Mouse (Mus musculus) forebrain, embryonic 16.5 days (tissue): ENCODE measurements around the gene Stam2. TPM values are rescaled to one million over a fixed set of nuclear protein-coding genes. Genes with fewer than 3 reads are reported as not detected.

Source experiments
- ATAC-seq: fragments of 200-750 bp; cut with Nextera tagmentation; 2 replicates; pipeline ENCODE4 v1.8.0; 2017; ENCODE audit warnings: mild to moderate bottlenecking, moderate library complexity
- H3K27ac ChIP-seq: fragments of 300-500 bp; sonication (generic); 2 replicates; pipeline ENCODE4 v1.5.1; 2014; ENCODE audit warnings: low read length, control low read depth
- H3K27me3 ChIP-seq: fragments of 300-500 bp; sonication (generic); replicated peaks from 2 replicates; pipeline ENCODE4 v1.6.1; 2014; ENCODE audit warnings: low read length; ENCODE audit not compliant: control insufficient read depth, insufficient read depth
- H3K36me3 ChIP-seq: fragments of 300-500 bp; sonication (generic); 2 replicates; pipeline ENCODE4 v1.6.1; 2014; ENCODE audit not compliant: control insufficient read depth, insufficient read depth
- H3K4me1 ChIP-seq: fragments of 300-500 bp; sonication (generic); replicated peaks from 2 replicates; pipeline ENCODE4 v1.6.1; 2014; ENCODE audit warnings: low read length; ENCODE audit not compliant: control insufficient read depth, insufficient read depth
- H3K4me2 ChIP-seq: fragments of 300-500 bp; sonication (generic); 2 replicates; pipeline ENCODE4 v1.6.1; 2014; ENCODE audit warnings: mild to moderate bottlenecking, low read length, control low read depth
- H3K4me3 ChIP-seq: fragments of 300-500 bp; sonication (generic); replicated peaks from 2 replicates; pipeline ENCODE4 v1.5.1; 2014; ENCODE audit warnings: mild to moderate bottlenecking, low read length, control low read depth
- H3K9ac ChIP-seq: fragments of 300-500 bp; sonication (generic); replicated peaks from 2 replicates; pipeline ENCODE4 v1.6.1; 2014; ENCODE audit warnings: low read depth, low read length, control low read depth
- H3K9me3 ChIP-seq: fragments of 300-500 bp; sonication (generic); 2 replicates; pipeline ENCODE4 v1.6.1; 2016; ENCODE audit warnings: low read length; ENCODE audit not compliant: control insufficient read depth
- WGBS: fragments of 180-500 bp; shearing (Covaris S2); extraction: QIAGEN DNeasy Blood & Tissue Kit; methylation state at CpG from one replicate; pipeline ENCODE4 v1.1.7; 2014; 5-methylcytosine and 5-hydroxymethylcytosine counted together
- polyA plus RNA-seq: library from polyadenylated mRNA; unstranded; fragments of >200 nt; fragmentation: Nextera tagmentation; extraction: Ambion mirVana; gene quantifications from 2 replicates; pipeline ENCODE4 v1.2.1, GENCODE M21; 2015

Stam2 gene
- polyA plus RNA-seq, 1 experiment from 2014 or later: 49.8 TPM

DNA sequence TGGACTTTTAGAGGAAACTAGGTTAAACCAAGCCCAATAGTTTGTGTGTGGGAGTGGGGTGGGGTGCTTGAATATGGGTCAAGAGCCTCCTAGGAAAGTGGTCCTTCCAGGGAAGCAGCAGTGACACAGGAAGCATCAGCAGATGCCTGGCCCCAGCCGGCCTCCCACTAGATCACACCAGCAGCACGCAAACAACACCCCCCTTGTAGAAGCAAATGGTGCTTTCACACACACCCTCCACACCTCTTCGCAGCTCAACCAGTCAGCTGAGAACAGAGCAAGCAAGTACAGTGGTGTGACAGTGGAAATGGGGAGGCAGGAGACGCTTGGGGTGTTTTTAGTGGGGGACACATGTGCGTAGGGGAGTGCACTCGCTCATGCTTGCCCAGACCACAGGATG, 98.4 kb downstream of the Stam2 start:
- H3K27me3 ChIP-seq: no peaks in the 10 kb centered on the region
- H3K4me1 ChIP-seq: peaks cover 5% of the 10 kb centered on the region
- H3K9ac ChIP-seq: no peak overlapping the region
- no peak overlapping the region for H3K4me2 ChIP-seq
- 88% methylated on average over 6 of the region's 6 CpGs for WGBS
- H3K9me3 ChIP-seq: no peaks in the 10 kb centered on the region
- H3K4me3 ChIP-seq: no peak overlapping the region
- H3K27ac ChIP-seq: no peak overlapping the region
- H3K36me3 ChIP-seq: no peaks in the 10 kb centered on the region
- no peak for ATAC-seq

Other genes starting within 250 kb of the Stam2 start
- gene Cacnb4, start 65.5 kb downstream of the Stam2 start, polyA plus RNA-seq: 14.1 and 14.7 TPM in 2 replicates
- gene Fmnl2, start 115.6 kb upstream of the Stam2 start, polyA plus RNA-seq: 15.5 and 18.5 TPM in 2 replicates